Mouse (Mus musculus): ENCODE measurements around the gene Csnka2ip.

GRCm38 (mm10) chr16:64583406-64583805 is 18.8 kb downstream of the Csnka2ip start:
- TF ChIP-seq CTCF (IDR thresholded peaks at IDR 0.05; ENCODE audit: extremely low read depth, insufficient read length, insufficient replicate concordance, low read depth, low read length) (no peak), POLR2A (IDR thresholded peaks at IDR 0.05; ENCODE audit: low read depth, low read length) (no peak)
